Mouse (Mus musculus): ENCODE results near the gene Daam1. TPM values are rescaled to one million over a fixed set of nuclear protein-coding genes. Genes with fewer than 3 reads are reported as not detected.

Gene Daam1
- polyA plus RNA-seq, 1 experiment, result 26.2 TPM

- H3K4me3 ChIP-seq (ENCODE audit: insufficient read depth, low read length), result peak overlapping the region; percentile 60
- peak overlapping the region; percentile 13 for H3K27ac ChIP-seq (ENCODE audit: insufficient read depth, low read length)
- H3K4me1 ChIP-seq (ENCODE audit: control insufficient read depth, insufficient read depth, low read length), result peaks cover 3% of the 10 kb centered on the region
- TF ChIP-seq CTCF (IDR thresholded peaks at IDR 0.05; ENCODE audit: extremely low read depth, insufficient read depth, low read length) (no peak), POLR2A (IDR thresholded peaks at IDR 0.05; ENCODE audit: extremely low read depth, insufficient read depth, low read length) (no peak)
Observed at GRCm38 (mm10) chr12:71831258-71832087, 595 bp downstream of the Daam1 start.

- TF ChIP-seq CTCF (IDR thresholded peaks at IDR 0.05; ENCODE audit: extremely low read depth, insufficient read depth, low read length) (no peak), POLR2A (IDR thresholded peaks at IDR 0.05; ENCODE audit: extremely low read depth, insufficient read depth, low read length) (no peak)
- Histone ChIP-seq H3K4me1 (ENCODE audit: control insufficient read depth, insufficient read depth, low read length) (peaks cover 5% of the 10 kb centered on the region), H3K4me3 (ENCODE audit: insufficient read depth, low read length) (peak overlapping the region; percentile 60), H3K27ac (ENCODE audit: insufficient read depth, low read length) (no peak overlapping the region)
Observed at GRCm38 (mm10) chr12:71832225-71832624, 1.3 kb downstream of the Daam1 start.

DNA sequence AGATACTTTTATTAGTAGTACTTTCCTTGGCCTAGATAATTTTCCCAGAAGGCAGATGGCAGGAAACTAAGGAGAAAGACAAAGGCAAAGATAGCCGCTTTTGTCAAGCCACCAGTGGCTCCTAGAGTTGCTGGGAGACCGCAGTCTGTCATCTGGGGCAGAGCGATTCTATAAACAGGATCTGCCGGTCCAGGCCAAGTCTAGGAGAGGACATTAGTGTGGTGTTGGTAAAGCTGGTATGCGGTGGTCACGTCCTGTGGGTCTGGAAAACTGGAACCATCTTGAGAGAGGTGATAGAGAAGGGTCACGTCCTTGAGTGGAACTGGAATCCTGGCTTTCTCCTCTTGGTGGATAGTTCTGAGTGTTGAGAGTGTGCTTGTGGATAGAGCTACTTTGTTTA lies 3.2 kb downstream of the Daam1 start:
- no peak overlapping the region for H3K27ac ChIP-seq (ENCODE audit: insufficient read depth, low read length)
- TF ChIP-seq POLR2A (IDR thresholded peaks at IDR 0.05; ENCODE audit: extremely low read depth, insufficient read depth, low read length) (no peak), CTCF (IDR thresholded peaks at IDR 0.05; ENCODE audit: extremely low read depth, insufficient read depth, low read length) (no peak)
- H3K4me1 ChIP-seq (ENCODE audit: control insufficient read depth, insufficient read depth, low read length), result peaks cover 7% of the 10 kb centered on the region
- no peak overlapping the region for H3K4me3 ChIP-seq (ENCODE audit: insufficient read depth, low read length)

DNA sequence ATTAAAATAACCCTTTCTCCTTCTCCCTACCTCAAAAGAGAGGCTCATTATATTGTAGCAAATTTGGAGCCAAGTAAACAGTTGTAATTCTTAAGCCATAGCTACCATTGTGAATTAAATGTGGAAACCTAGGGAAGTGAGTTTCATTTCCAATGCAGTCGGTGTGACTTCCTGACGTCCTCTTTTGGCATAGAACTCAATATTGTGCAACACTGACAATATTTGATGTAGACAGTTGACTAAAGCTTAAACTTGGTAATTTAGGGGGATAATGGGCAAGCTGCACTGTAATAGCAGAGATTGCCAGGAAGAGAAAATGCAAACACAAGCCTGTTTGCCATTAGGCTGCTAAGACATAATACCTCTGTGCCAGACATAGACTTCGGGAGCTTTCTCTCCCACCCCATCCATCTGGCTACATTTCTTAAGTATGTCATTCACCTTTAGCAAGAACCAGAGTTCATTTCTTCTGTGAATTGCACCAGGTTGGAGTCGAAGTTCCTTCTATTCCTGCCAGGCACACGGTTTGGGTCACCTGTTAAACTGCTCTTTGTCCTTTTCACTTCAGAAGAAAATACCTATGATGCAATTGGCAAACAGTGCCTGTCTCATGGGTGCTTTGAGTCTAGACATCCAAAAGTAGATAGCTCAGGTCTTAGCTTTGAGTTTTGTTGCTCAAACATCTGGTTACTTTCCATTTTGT lies 5.2 kb downstream of the Daam1 start:
- no peak overlapping the region for H3K4me3 ChIP-seq (ENCODE audit: insufficient read depth, low read length)
- TF ChIP-seq CTCF (IDR thresholded peaks at IDR 0.05; ENCODE audit: extremely low read depth, insufficient read depth, low read length), result no peak
- no peak for TF ChIP-seq POLR2A (IDR thresholded peaks at IDR 0.05; ENCODE audit: extremely low read depth, insufficient read depth, low read length)
- no peak overlapping the region for H3K27ac ChIP-seq (ENCODE audit: insufficient read depth, low read length)
- H3K4me1 ChIP-seq (ENCODE audit: control insufficient read depth, insufficient read depth, low read length), result peaks cover 11% of the 10 kb centered on the region

GRCm38 (mm10) chr12:71836776-71837175 lies 5.9 kb downstream of the Daam1 start:
- H3K27ac ChIP-seq (ENCODE audit: insufficient read depth, low read length), result no peak overlapping the region
- TF ChIP-seq POLR2A (IDR thresholded peaks at IDR 0.05; ENCODE audit: extremely low read depth, insufficient read depth, low read length) (no peak), CTCF (IDR thresholded peaks at IDR 0.05; ENCODE audit: extremely low read depth, insufficient read depth, low read length) (no peak)
- H3K4me3 ChIP-seq (ENCODE audit: insufficient read depth, low read length), result no peak overlapping the region
- H3K4me1 ChIP-seq (ENCODE audit: control insufficient read depth, insufficient read depth, low read length), result peaks cover 13% of the 10 kb centered on the region

DNA sequence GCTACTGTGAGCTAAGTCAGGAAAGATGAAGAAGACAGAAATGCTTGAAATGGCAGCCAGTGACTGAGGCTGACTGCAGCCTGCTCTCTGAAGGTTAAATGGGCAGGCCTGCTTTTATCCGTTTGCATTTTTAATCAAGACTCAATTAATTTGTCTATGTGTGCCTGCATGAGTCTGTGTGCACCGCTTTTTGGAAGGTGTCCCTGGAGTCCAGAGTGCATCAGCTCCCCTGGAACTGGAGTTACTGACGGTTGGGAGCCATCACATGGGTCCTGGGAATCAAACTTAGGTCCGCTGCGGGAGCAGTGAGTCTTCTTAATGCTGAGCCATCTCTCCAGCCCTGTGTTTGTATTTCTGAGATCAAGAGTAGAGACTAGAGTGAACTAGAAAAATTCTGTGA lies 6.7 kb downstream of the Daam1 start:
- H3K27ac ChIP-seq (ENCODE audit: insufficient read depth, low read length), result no peak overlapping the region
- TF ChIP-seq CTCF (IDR thresholded peaks at IDR 0.05; ENCODE audit: extremely low read depth, insufficient read depth, low read length) (no peak), POLR2A (IDR thresholded peaks at IDR 0.05; ENCODE audit: extremely low read depth, insufficient read depth, low read length) (no peak)
- peaks cover 13% of the 10 kb centered on the region for H3K4me1 ChIP-seq (ENCODE audit: control insufficient read depth, insufficient read depth, low read length)
- H3K4me3 ChIP-seq (ENCODE audit: insufficient read depth, low read length), result no peak overlapping the region

DNA sequence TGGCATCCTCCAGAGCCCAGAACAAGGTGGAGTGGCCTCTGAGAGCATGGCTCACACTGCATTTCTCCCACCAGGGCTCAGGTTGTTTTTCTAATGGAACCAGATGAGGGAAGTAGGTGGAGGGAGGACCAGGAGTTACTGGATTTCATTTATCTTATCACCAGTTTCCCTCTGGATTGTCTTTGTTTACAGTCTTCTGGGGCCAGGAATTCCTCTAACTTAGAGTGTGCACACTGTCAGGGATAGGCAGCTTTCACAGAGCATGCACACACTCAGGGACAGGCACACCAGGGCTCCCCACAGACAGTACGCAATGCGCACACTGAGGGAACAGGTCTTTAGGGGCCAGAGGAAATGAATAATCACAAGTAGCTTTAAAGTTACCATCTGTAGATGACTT lies 7.4 kb downstream of the Daam1 start:
- Histone ChIP-seq H3K4me1 (ENCODE audit: control insufficient read depth, insufficient read depth, low read length) (peaks cover 14% of the 10 kb centered on the region), H3K4me3 (ENCODE audit: insufficient read depth, low read length) (no peak overlapping the region), H3K27ac (ENCODE audit: insufficient read depth, low read length) (no peak overlapping the region)
- no peak for TF ChIP-seq CTCF (IDR thresholded peaks at IDR 0.05; ENCODE audit: extremely low read depth, insufficient read depth, low read length)
- TF ChIP-seq POLR2A (IDR thresholded peaks at IDR 0.05; ENCODE audit: extremely low read depth, insufficient read depth, low read length), result no peak

DNA sequence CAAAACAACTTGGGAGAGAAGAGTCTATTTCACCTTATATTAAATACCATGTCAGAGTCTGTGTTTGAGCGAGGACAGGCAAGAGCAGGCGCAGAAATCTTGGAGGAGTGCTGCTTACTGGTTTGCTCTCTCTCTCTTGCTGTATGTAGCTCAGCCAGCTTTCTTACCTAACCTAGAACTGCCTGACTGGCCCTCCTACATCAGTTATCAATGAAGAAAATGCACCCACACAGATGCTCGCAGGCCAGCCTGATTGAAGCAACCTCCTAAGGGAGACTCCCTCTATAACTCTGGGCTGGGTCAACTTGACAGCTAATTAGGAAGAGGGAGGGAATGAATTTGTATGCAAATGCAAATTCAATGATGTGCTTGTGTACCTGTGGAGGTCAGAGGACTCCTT lies 8.8 kb downstream of the Daam1 start:
- TF ChIP-seq CTCF (IDR thresholded peaks at IDR 0.05; ENCODE audit: extremely low read depth, insufficient read depth, low read length), result no peak
- TF ChIP-seq POLR2A (IDR thresholded peaks at IDR 0.05; ENCODE audit: extremely low read depth, insufficient read depth, low read length), result no peak
- no peak overlapping the region for H3K4me3 ChIP-seq (ENCODE audit: insufficient read depth, low read length)
- H3K4me1 ChIP-seq (ENCODE audit: control insufficient read depth, insufficient read depth, low read length), result peaks cover 12% of the 10 kb centered on the region
- no peak overlapping the region for H3K27ac ChIP-seq (ENCODE audit: insufficient read depth, low read length)

- Histone ChIP-seq H3K4me1 (ENCODE audit: control insufficient read depth, insufficient read depth, low read length) (peaks cover 12% of the 10 kb centered on the region), H3K27ac (ENCODE audit: insufficient read depth, low read length) (peak overlapping the region; percentile 54; the same call in 1 of the 2 replicates), H3K4me3 (ENCODE audit: insufficient read depth, low read length) (no peak overlapping the region)
- TF ChIP-seq CTCF (IDR thresholded peaks at IDR 0.05; ENCODE audit: extremely low read depth, insufficient read depth, low read length) (no peak), POLR2A (IDR thresholded peaks at IDR 0.05; ENCODE audit: extremely low read depth, insufficient read depth, low read length) (no peak)
Observed at GRCm38 (mm10) chr12:71840430-71841186, 9.7 kb downstream of the Daam1 start.

Data from cortical plate, adult 2 months (tissue).